Mouse (Mus musculus): ENCODE results near the gene Mmp10. TPM values are rescaled to one million over a fixed set of nuclear protein-coding genes. Genes with fewer than 3 reads are reported as not detected.

Mmp10 gene
- polyA plus RNA-seq (2012), result not detected in 2 replicates

DNA sequence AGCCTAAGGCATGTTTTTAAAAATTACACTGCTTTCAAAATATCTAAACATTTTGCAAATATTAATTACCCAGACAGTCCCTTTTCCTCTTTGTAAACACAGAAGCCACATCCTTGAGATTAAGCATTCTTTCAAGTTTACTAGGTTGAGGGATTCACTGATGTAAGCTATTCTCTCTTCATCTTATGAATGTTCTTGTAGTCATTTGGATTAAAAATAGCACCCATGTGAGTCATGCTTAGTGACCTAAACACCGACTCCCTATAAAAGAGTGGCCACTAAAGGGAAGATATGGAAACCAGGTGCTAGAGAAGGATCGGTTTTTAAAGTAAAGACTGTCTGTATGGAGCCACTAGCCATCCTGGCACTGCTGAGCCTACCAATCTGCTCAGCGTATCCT is at the start of gene Mmp10:
Mmp10 (plus strand) TSS at position 302 of the 400 bp plus-strand sequence.

DNA sequence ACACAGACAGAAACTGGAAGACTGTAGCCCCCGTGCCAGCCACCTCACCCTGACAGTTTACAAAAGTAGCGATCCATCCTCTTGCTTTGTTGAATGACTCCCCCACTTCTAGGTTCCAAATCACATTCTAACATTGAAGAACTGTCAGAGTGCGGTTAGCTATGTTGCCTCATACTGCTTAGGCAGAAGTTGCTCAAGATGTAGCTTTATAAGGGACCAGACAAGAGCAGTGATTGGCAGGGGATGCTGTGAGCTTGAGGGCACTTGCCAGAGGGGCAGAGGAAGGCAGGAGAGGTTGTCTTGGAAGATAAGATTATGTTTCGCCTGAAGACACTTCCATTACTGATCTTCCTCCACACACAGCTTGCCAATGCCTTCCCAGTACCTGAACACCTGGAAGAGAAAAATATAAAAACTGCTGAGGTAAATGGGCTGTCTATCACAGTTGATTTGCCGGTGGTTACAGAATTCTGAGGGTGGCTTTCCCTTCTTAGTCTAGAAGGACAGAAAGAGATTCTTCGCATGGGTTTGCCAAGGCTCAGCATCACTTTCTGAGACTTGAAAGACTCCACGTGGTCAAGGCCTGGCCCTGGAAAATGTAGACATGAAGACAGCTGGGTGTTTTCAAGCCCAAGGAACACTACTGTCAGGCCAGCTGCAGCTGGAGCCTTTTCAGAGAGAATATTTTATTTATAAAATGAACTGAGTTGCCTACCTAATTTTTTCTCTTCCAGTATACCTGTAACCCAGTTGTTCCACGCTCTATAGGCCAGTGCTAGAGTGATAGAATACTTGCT is 56.3 kb downstream of the Mmp10 start, which contains the start of gene Mmp8:
Mmp8 (plus strand) TSS at position 236 of the 797 bp plus-strand sequence.

Other genes starting within 250 kb of the Mmp10 start
- gene Mmp13, start 229.8 kb upstream of the Mmp10 start, polyA plus RNA-seq (2012), result 0.05 TPM in 1 of 2 replicates, not detected in the other
- gene Mmp12, start 158.0 kb upstream of the Mmp10 start, polyA plus RNA-seq (2012), result not detected in 2 replicates
- gene Mmp1b, start 114.3 kb upstream of the Mmp10 start, polyA plus RNA-seq (2012), result not detected in 2 replicates
- not detected in 2 replicates for gene Mmp3, start 56.5 kb upstream of the Mmp10 start, polyA plus RNA-seq (2012)
- gene Mmp8, start 56.1 kb downstream of the Mmp10 start, polyA plus RNA-seq (2012), result 0.68 and 2.5 TPM in 2 replicates
- gene Mmp27, start 69.0 kb downstream of the Mmp10 start, polyA plus RNA-seq (2012), result not detected in 2 replicates
- not detected in 2 replicates for gene Mmp20, start 125.9 kb downstream of the Mmp10 start, polyA plus RNA-seq (2012)
- gene Mmp7, start 189.7 kb downstream of the Mmp10 start, polyA plus RNA-seq (2012), result not detected in 2 replicates

Data from megakaryocyte-erythroid progenitor cell, adult 5 weeks (primary cell).